Mouse (Mus musculus) telencephalon, adult 2 months (tissue): ENCODE measurements at regions not wholly inside any gene's neighbourhood (a gene's known extent, or its start where the extent isn't known, plus 50 kb on each side); places are given as distances from the start of the nearest gene placed in this dataset.

Experiments used
- DNase-seq: peaks from one replicate; pipeline ENCODE4 v3.0.0-alpha.2; 2011; ENCODE audit warnings: low read depth, low spot score

DNA sequence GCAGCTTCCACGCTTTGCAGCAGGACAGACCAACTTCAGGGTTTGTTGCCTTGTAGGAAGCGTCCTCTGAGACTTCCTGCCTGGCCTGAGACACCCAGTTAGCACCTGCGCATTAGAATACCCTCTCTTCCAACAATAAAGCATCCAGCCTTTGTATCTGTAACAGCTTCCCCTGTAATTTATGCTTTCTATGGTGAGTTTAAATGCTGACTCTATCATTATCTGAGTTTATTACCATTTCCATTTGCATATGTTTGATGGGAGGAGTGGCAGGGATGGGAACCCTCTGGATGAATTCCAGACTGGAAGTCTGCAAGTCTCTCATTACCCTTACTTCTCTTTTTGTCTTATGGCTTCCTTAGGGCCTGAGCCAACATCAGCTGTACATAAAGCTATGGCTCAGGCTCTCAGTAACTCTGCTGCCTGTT lies 415.8 kb downstream of the Brinp2 start:
- no peak for DNase-seq

GRCm38 (mm10) chr1:157957506-157957905 lies 398.6 kb downstream of the Brinp2 start:
- no peak for DNase-seq

GRCm38 (mm10) chr1:157964461-157964860 lies 391.7 kb downstream of the Brinp2 start:
- DNase-seq: no peak

- DNase-seq: no peak
These were observed 386.5 kb downstream of the Brinp2 start for GRCm38 (mm10) chr1:157969635-157970111.

- DNase-seq: no peak
These were observed 382.5 kb downstream of the Brinp2 start for GRCm38 (mm10) chr1:157973373-157974232.

- no peak for DNase-seq
These were observed 381.5 kb downstream of the Brinp2 start for GRCm38 (mm10) chr1:157974656-157975055.

GRCm38 (mm10) chr1:158019161-158019560 lies 337.0 kb downstream of the Brinp2 start:
- DNase-seq: no peak

DNA sequence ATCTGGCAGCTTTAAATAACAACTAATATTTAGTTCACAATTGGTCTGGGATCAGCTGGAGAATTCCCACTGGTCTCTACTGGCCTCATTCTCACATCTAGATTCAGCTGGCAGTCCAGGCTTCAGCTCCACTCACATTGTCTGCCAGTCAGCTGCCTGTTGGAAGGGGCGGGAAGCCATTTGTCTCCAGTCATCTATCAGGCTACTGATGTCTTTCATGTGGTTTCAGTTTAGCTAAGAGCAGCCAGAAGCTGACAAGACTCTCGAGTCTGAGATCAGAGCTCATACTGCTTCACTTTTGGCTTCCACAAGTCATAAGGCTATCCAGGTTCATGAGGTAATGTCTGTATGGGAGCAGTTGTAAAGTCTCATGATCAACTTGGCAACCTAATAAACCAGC lies 316.4 kb downstream of the Brinp2 start:
- no peak for DNase-seq

DNA sequence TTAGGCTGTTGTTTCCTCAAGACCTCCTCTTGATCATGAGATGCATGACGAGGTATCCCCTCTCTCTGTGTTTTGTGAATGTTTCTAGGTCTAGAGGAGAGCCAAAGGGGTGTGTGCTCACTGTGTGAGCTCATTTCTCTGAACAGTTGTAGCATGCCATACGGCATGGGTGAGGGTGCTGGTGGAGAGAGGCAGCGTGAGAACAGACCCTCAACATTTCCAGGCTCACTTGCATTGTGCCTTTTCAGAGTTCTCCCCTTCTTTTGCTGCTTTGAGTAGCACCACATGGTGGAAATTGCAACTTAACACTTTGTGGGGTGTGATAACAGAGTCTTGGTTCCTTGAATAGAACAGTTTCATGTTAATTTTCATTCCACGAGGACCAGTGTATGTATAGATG lies 315.8 kb downstream of the Brinp2 start:
- peak; percentile 34 for DNase-seq

DNA sequence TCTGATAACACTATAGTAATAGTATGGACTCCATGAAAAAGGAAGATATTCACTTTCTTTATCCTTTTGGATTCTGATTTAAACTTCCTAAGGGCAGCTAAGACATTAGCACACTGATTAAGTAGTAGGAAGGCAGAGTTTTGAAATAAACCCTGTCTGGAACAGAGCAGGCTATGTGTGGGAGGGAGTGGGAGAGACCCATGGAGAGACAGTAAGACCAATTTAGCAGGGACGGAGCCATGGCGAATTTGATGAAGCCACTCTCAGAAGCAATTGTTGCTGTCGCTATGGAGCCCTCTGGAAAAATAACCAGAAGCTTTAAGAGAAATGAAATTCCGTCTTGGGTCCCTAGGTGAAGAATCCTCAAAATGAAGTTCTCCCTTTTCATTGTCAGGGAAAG lies 303.5 kb downstream of the Brinp2 start:
- peak; percentile 38 for DNase-seq

DNA sequence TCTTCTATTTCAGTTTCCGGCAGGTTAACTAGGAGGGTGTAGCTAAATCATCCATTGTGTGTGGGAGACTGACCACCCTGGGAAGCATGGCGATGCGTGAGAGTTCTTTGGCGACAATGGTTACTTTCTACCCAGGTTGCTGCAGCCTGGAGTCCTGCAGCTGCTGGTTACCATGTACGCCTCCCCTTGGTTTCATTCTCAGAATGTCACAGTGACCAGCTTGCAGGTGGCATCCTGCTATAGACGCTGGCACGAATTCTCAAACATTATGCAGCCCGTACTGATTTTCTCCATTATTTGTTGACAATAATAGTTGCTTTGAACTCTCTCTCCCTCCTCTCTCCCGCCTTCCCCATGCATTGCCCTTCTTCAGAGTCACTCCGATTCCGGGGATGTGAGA lies 301.2 kb downstream of the Brinp2 start:
- DNase-seq: no peak

DNA sequence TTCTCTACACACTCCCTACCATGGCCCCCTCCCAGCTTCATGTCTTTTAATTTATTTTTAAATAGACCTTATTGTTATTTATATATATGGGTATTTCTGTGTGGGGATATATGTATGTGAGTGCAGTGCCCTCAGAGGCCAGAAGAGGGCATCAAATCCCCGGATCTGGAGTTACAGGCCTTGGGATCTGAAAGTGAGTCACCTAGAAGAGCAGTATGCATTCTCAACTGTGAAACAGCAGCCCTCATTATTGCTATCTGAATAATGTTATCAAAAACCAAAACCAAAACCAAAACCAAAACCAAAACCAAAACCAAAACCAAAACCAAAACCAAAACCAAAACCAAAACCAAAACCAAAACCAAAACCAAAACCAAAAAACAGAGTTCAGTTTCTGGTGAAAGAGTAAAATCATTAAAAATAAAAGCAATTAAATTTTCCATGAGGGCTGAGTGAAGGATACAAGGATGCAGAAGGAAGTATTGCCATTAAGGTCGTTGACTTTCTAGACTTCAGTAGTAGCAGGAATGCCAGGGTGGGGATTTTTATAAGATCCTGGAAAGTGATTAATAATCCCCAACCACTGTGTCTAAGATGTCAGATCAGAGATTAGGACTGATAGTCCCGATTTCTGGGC lies 299.0 kb downstream of the Brinp2 start:
- DNase-seq: no peak

DNA sequence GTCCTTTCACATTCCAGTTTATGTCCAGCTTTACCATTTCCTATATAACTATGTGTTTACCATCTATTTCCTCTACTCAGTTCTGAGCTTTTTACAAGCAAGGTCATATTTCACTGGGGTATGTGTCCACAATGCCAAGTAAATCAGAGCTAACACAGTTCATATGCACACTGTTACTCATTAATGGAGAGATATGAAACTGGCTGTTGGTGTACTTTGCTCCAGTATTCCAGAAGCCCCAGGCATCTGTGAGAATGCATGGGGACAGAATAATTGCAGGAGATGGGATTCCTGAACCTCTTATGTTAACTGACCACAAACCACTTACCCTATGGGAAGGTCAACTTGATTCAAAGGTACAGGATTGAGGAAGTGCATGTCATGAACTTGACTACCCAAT lies 298.3 kb downstream of the Brinp2 start:
- no peak for DNase-seq

DNA sequence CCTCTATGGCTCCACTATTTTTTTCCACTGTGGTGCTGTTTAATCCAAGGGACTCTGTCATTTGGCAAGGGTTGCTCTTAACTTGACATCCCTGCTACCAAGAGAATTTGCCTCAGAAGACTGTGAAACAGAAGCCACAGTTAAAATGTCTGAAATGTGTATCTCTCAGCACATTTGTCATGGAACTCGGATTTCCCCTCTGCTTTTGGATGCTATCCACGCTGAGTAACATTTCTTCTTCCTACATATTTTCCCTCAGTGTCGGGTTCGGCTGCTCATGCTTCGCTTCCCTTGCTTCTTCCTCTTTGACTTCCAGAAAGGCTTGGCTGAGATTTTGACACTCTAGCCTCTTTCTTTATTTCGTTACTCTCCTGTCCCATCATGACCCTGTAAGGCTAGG lies 294.1 kb downstream of the Brinp2 start:
- peak; percentile 31 for DNase-seq

DNA sequence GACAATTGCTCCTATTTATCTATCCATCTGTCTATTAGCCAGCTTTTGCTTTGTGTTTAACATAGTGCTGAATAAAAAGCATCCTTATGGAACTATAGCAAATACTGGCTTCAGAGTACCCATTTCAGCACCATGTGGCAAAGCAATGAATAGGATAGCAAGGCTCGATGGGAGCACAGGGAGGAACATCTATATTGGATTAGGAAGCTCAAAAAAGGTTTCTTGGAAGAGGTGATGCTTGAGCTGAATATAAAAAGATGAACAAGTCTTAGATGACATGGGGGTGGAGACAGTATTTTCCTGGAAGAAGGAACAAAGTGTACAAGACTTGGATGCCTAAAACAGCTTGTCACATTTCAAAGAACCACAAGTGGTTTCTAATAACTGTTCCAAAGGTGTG lies 273.9 kb downstream of the Brinp2 start:
- peak; percentile 45 for DNase-seq

- no peak for DNase-seq
These were observed 270.3 kb downstream of the Brinp2 start for GRCm38 (mm10) chr1:158085856-158086255.

DNA sequence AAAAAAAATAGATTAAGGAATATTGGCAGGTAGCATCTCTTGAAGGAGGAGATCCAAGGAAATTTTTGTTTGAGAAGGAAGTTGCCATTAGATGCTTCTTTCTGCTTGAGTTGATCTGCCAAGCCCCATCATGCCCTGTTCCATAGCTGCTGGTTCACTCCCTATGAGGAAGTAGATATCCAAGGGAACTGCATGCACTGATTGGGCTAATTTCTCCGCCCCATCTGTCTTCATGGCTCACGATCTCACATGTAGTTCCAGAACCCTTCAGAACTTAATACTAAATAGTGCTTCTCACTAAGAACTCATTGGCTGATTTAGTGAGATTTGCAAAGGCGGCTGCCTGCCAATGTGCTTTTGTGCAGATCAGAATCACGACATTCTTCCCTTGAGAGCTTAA lies 258.6 kb downstream of the Brinp2 start:
- DNase-seq: no peak

GRCm38 (mm10) chr1:158119708-158120107 lies 236.4 kb downstream of the Brinp2 start:
- no peak for DNase-seq

DNA sequence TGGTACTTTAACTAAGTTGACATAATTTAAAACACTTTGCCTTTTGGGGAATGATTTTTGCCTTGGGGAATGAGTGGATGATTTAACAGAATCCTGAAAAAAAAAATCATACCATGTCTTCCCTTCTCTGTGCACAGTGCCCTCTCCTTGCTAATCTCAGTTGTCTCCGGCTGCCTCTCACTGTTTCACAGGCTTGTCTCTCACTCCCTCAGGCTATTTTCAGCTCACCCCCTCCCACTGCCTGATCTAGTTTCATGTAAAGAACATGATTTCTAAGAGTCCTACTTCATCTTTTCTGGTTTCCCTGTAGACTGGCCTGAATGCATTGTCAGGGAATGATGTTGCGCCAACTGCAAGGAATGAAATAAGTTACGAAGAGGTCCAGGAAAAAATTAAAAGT lies 231.2 kb downstream of the Brinp2 start:
- DNase-seq: peak; percentile 82

DNA sequence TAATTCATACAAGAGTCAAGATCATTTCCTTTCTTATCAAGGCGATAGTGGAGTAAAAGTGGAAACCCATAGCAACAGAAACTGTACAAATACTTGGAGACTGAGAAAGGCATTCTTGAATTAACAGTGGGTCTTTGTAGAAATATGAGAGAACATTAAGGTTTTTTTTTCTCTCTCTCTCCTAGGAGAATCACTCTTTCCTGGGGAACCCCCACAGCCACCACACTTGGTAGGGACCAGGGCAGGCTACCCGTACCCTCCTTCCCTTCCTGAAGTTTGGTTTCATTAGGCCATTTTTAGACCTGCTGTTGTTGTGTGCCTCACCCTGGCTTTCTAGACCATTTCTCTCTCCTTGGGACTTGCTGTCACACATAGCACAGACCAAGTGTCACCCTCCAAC lies 229.9 kb downstream of the Brinp2 start:
- no peak for DNase-seq

GRCm38 (mm10) chr1:158129243-158129770 lies 226.8 kb downstream of the Brinp2 start:
- no peak for DNase-seq

- no peak for DNase-seq
These were observed 208.6 kb downstream of the Brinp2 start for GRCm38 (mm10) chr1:158147525-158147924.

DNA sequence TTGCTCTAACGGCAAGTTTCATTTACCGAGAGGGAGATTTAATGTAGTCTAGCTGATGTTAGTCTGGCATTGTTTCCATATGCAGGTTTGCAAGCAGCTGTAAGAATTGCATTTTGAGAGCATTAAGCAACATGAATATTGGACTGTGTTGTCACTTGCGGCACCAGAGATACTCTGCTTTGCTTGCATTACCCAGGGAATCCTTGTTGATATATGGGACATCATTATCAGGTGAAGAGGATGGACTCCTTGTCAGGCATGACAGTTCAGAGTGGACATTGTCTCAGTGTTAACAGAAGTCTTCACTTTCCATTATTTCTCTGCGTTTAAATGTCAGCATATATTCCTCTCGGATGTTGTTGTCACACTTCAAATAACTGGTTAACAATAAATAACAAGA lies 208.1 kb downstream of the Brinp2 start:
- no peak for DNase-seq
